Mouse (Mus musculus) thymus, adult 2 months (tissue): ENCODE results near the gene Gm6096.

ENCODE experiments used
- CTCF ChIP-seq: fragments of 200-500 bp; IDR thresholded peaks from 2 replicates; pipeline ENCODE4 v1.5.1; 2012; ENCODE audit warnings: mild to moderate bottlenecking, control low read depth, low read length, moderate library complexity, borderline replicate concordance; ENCODE audit not compliant: control insufficient read depth, poor library complexity, insufficient read depth; ENCODE audit errors: extremely low read depth
- POLR2A ChIP-seq: fragments of 200-500 bp; IDR thresholded peaks from 2 replicates; pipeline ENCODE4 v1.6.1; 2012; ENCODE audit warnings: mild to moderate bottlenecking, low read length, control low read depth, moderate library complexity; ENCODE audit not compliant: control insufficient read depth, poor library complexity, insufficient read depth; ENCODE audit errors: extremely low read depth

GRCm38 (mm10) chr7:34292633-34293032 lies 41.8 kb downstream of the Gm6096 start:
- TF ChIP-seq CTCF (no peak), POLR2A (no peak)
